Mouse (Mus musculus) kidney, postnatal 36 days (tissue): Measurements from ENCODE around the gene Ppm1a.

ENCODE experiments used
- DNase-seq, 2 experiments: peaks; one replicate each; pipeline ENCODE4 v3.0.0; 2021 to 2022; ENCODE audit warnings: mixed read lengths in 2 of 2

Ppm1a gene

DNA sequence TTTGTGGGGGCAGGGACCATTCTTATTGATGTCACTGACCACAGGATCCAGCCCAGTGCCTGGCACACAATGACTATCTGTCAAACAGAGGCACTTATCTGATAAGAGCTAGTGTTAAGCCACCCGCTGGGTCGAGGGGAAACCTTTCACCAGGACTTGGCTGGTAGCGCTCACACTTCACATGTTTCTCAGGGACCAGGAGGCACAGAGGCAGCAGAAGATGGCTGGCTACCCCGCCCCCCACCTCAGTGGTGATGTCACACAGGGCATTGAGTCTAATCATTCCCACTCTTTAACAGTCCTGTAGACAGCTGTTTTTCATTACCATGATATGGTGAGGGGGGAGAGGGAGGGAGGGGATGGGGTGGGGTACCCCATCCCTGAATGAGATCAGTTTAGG, at the start of gene Ppm1a:
Gene Ppm1a, plus strand, starts transcription at position 370 of the 400 bp plus-strand sequence.
- no peak for DNase-seq

DNA sequence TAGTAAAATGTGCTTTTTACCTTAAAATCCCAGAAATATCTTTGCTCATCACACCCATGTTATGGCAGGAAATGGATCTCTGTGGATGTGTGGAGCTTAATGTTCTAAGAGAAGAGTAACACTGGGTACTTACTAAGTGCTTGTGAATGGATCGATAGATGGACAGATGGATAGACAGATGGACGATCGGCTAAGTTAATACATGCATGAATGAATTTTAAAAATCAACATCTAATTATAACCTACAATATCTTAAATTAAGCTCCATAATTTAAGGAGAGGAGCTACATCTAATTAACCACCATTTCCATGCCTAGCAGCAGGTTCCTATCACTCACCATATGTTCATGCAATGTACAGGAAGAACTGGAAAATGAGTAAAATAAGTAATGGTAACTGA, 47.3 kb upstream of the Ppm1a start:
- DNase-seq: no peak

DNA sequence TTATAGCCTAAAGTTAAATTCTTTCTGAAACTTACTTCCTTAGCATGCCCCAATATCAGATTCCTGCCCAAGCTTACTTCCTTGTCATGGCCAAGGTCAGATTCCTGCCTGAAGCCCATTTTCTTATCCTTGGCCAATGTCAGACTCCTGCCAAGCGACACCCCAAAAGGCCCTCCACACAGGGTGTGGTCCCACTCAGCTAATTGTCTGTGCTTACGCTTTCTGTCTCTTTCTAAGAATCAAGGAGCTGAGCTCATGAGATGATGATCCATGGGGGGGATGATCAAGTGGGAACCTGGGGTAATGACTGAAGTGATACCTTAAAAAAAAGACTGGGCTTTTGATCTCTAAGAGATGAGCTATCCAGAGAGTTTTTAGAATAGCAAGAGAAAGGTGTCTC, 42.4 kb upstream of the Ppm1a start:
- DNase-seq: no peak

DNA sequence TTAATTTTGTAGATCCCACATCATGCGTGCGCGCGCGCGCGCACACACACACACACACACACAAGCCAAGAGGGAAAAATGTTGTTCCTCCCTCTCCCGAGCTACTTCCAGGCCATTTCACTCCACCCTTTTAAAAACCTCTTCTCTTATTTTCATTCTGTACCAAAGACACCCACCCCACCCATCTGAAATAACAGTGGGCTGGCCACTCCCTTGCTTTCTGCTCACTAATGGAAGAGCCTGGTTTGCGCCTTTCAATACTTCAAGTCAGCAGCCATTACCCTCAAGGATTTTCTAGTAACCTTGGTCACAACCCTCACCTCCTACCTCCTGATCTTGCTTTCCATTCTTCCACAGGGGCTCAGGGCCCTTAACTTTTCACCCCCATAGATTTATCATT, 41.4 kb upstream of the Ppm1a start:
- no peak for DNase-seq

DNA sequence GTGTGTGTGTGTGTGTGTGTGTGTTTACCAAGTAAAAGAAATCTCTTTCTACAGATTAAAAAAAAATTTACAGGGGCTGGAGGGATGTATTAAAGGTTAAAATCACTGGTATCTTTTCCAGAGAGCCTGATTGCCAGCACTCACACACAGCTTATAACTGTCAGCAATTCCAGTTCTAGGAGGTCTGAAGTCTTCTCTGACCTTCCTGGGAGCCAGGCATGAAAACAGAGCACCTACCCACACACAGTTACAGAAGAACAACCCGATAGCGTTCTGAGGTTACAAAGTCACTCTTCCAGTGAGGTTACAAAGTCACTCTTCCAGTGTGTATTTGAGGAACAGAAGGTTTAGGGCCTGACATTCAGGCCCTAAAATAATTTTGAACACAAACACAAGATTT, 38.2 kb upstream of the Ppm1a start:
- no peak for DNase-seq

DNA sequence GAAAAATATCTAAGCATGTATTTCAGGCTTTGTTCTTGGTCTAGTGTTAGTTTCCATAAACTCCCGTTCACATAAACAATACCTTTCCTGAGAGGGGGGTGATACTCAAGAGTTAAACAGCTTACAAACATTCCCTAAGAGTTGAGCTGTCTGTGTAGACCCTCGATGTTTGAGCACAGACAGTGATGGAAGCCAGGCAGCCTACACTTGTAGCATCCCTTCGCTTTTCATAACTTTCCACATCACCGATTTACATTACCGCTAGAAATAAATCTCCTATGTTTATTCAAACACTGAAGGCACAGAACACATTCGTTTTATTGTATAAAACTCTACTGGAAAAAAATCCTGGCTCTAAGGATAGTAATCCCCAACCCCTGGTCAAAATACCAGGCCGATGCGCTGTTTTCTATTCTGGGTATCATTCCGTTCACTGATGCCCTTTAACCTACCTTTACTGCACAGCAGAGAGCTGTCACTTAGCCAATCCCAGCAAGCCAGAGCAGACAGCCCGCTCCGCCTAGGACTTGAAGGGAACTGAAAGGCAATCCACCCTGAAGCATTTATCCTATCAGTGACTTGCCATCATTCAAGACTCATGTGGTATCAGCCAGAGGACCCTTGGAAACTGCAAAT, 37.7 kb upstream of the Ppm1a start:
- no peak for DNase-seq

DNA sequence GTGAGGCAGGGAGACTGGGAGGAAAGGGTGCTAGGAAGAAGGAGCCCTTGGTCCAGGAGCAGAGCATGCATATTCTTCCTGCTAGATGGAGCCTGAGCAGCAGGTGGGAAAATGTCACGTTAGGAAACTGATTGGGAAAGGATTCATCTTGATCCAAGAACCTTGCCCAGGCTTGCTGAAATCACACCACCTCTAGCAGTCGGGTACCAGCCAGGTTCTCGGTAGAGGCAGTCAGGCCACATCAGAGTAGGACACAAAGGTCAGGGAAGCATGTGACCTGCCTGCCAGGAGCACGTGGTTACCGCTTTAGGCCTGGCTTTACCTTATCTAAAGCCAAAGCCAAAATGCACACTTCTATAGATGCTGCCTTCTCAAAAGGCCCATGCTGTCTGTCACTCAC, 35.5 kb upstream of the Ppm1a start:
- no peak for DNase-seq

DNA sequence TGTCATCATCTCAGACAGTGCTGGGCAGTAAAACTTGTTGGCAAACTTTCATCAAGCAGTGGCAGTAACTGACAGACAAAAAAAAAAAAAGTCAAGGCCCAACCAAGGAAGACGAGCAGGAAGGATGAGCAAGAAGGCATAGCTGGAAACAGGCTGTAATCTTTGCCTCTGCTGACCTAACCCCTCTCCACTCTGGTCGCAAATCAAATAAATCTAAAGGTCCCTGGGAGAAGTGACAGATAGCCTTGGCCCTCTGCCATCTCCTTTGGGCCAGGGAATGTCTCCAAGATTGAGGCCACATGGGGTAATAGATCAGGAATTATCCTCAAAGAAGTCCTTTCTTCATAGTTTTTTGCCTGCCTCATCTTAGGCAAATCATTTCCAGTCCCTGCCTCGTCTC, 33.3 kb upstream of the Ppm1a start:
- DNase-seq: peak; percentile 26 to 51

DNA sequence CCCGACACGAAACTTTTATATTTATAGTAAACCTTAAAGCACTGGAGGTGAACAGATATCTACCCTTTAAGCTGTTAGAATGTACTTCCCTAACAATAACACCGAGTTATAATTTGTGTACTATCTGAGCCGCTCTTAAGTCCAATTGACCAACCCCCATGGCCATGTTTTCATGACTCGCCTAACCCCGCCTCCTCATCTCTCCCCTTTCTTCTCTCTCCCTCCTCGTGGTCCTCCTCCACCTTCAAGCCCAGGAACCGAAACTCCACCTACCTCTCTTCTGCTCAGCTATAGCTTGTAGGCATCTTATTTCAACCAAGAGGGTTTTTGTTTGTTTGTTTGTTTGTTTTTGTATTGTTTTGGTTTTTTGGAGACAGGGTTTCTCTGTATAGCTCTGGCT, 30.2 kb upstream of the Ppm1a start:
- DNase-seq: no peak

DNA sequence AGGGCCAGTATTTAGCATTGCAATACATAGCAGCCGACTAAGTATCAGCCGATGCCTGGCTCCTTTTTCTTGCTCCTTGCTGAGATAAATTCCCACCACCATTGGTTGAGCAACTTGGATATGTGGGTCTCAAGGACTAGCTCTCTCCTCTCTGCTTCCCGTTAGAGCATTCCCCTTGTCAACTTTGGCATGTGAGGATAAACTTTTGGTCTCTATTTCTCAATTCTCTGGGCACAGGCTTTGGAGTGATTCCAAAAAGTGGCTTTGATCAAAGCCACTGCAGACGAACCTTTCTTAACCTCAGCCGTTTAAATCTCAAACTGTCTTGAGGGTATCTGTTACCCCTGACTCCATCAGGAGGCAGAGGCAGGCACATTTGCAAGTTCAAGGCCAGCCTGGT, 29.6 kb upstream of the Ppm1a start:
- DNase-seq: no peak

DNA sequence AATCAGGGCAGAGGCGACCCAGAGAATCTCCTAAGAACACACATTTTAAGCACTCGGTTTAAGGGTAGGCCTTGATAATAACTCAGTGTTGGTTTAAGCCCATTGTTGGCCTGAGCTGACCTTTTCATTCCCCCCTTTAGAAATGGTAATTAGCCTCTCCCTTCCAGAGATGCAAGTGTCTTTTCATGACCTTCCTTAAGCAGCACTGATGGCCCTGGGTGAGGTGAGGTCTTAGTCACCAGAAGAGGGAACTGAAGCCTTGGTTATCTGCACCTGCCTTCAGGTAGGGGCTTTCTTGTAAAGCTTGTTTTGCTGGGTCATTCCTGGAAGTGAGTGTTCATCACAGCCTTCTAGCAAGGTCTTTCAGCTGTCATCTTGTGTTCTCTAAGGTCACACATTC, 23.1 kb upstream of the Ppm1a start:
- no peak for DNase-seq

DNA sequence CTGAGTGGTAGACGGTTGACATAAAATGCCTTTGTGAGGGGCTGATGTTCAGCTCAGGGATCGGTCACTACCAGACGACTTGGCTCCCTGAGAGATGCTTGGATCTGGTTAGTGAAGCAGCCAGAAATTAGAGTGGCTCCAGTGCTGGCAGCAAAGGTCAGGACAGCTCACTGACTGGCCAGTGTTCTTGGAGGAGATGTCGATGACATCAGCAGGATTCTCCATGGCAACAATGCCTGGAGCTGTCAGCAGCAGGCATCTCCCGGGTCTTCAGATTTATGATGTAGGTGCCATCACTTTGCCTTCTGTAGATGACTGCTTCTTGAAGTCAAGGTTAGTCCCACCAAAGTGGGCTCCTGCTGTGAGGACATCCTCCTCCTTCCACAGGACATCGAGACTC, 16.1 kb upstream of the Ppm1a start:
- DNase-seq: no peak

DNA sequence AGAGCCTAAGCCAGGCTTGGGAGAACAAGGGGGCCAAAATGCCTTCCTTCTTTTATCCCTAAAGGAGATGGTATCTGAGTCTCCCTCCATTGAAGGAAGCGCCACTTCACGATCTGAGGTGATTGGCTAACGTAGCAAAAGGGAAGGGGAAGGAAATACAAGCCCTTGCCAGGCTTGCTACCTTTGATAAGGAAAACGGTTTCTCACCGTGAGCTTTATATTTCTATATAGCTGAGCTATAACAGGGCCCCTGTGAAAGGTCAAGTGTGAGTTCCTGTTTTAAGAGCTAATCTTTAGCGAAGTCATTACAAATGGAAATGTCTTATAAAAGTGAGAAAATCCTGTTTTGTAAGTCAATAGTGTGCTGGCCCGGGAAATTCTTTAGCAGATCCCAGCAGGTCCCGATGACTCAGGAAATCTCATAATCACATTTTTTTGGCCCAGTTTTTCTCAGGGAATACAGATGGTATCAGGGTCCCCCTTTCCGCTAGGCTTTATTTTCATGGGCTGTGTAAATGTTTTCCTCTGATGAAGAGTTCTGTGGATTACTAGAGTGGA, 12.4 kb upstream of the Ppm1a start:
- no peak for DNase-seq

DNA sequence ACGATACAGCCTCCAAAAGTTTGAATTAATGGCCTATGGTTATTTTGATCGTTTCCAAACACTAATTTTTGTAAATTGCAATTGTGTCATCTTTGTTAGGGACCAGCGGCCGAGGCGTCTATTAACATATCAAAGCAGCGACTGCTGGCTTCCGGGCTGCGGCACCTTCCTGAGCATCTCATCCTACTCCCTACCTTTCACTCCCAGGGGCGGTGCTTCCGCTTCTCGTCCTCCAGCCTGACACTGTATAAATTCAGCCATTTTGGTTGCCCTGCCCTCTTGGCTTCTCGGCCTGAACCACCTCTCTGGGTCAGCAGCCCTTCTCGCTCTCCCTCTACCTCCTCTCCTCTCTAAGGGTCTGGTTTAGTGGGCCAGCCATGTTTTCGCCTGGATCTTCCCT, 11.8 kb upstream of the Ppm1a start:
- no peak for DNase-seq

DNA sequence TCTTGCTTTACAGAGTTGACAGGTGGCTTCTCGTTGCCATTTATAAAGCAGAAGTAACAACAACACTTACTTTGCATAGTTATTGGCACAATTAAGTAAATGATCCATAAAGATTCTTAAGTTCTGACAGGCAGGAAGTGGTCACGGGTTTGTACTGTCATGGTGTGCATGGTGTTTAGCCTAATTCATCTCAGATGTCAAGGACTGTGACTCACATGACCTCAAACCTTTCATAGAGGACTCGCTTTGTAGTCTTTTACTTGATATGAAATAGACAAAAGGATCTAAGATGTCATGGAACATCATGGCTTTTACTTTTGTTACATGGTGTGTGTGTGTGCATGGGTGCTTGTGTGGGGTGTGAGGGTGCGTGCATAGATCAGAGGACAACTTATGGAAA, 8.9 kb upstream of the Ppm1a start:
- DNase-seq: no peak

DNA sequence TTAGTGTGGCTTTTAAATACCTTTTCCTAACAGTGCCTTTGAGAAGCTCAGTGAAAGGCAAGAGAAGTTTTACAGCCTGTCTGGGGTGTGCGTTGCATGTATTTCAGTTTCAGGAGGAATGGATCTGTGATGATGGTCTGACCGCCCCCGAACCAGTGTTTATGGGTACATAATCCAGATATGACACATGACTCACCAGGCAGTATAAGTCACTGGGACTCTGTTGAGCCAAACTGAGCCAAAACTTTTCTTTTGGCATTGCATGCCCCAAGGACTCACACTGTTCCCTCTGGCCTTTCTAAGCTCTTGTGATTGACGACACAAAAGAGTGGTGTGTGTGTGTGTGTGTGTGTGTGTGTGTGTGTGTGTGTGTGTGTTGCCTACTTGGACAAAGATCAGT, 8.4 kb upstream of the Ppm1a start:
- DNase-seq: no peak

DNA sequence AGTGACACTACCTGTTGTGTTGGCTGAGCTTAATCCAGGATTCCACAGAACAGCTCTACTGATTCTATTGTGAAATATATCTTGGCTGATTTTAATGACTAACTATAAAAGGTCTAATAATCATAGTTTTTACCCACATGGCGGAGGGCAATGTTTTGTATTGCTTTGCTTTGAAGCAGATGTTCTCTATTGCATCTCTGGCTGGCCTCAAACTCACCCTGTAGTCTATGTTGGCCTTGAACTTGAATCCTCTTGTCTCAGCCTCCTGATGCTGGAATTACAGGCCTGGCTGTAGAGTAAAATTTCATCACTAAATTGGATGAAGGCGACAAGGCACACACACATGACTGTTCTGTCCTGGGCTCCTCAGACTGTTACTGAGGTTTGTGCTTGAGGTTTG, 7.8 kb upstream of the Ppm1a start:
- DNase-seq: no peak

DNA sequence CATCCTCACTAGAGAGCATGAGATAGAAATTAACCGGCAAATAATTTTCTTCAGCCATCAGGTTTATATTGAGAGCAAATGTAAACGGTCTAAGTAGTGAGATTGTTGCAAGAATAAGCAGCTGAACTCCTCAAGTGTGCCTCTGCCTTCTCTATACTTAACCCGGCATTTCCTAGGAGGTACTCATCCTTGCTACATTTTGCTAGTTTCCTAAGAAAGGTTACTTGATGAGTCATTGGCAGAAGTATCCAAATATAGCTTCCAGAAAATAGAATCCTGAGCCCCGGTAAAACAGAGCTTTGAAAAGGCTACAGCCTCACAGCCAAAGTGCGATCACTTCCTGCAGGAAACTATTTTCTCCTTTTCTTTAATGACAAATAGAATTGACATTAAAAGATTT, 7.2 kb upstream of the Ppm1a start:
- no peak for DNase-seq

DNA sequence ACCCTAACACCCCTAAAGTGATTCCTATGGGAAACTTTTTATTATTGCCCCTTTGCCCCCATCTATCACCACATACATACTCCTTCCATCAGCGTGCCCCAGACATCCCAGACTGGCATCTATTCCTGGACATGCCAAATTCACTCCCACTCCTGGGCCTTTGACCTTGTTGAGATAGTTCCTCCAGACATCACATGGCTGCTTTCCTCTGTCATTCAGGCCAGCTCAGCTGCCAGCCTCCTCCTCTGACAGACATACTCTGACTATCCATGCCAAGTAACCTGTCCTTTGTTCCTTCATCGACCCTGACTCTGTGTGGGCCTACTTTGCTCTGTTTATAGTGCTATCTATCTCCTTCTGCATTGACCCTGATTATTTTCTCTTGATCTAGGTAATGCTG, 6.6 kb upstream of the Ppm1a start:
- DNase-seq: no peak

DNA sequence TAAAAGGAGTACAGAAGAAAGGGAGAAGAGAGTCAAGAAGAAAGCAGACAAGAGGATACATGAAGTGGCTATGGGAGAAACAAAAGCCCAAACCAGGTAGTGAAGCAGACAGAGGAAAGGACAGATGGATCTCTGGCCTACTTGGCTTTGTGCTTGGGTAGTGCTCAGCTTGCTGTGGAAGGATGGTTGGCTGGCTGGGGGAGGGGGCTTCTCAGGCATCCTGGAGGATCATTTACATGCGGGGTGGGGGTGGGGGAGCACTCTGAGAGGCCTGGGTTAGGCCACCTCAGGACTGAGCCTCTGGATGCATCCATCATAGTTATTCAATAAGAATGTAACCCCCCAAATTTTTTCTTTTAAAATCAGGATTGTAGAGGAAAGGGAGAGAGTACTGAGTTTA, 341 bp downstream of the Ppm1a start:
- DNase-seq: no peak

DNA sequence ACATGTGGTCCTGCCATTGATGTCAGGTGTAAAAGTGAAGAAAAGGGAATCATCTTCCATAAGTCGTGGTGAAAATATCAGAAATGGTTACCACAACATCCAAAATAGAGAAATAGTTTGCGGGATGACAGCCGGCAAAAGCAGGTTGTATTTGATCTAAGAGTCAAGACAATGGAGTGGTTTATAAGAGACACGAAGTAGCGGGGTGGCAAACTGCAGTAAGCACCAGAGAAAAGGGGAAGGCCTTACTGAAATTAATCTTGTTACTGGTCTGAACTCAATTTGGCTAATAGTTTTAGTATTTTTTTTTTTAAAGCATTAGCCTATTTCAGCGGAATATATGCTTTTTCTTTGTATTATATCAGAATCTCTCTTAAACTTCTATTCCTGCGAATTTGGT, 2.7 kb downstream of the Ppm1a start:
- no peak for DNase-seq

DNA sequence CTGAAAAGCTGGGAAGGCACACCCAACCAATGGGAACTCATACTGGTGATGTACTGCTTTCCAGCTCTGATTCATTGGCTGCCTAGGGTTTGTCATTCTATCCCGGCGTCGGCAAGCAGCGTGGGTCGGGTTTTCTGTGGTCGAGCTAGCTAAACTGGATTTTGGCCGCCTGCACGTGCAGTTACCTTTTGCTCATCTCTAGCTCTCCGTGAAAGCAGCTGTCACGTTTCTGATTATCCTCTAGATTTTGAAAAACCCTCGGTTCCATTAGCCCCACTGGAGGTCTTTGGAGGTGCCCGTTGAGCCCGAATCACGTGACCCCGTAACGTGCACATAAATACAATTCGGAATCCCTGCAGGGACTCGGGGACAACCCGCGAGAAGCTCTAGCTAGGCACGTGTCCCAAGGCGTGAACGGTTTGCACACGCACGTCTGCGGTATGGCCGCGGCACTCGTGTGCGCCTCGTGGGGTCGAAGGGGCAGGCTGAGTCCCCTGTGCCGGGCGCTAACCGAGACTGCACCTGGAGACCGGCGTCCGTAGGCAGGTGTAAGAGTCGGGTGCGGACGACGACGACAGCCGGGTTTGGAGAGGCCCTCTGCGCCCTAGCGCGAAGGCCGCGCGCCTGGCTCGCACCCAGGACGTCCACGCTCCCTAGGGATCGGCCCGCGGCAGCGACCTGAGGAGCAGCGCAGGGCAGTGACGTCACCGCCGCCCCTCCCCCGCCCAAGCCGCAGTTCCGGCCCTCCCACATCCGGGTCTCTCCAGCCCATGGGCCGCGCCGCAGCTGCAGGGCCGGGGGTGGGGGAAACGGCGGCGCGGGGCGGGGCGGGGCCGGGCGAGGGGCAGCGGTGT, 3.3 kb downstream of the Ppm1a start:
- DNase-seq: peak; percentile 94 to 98

DNA sequence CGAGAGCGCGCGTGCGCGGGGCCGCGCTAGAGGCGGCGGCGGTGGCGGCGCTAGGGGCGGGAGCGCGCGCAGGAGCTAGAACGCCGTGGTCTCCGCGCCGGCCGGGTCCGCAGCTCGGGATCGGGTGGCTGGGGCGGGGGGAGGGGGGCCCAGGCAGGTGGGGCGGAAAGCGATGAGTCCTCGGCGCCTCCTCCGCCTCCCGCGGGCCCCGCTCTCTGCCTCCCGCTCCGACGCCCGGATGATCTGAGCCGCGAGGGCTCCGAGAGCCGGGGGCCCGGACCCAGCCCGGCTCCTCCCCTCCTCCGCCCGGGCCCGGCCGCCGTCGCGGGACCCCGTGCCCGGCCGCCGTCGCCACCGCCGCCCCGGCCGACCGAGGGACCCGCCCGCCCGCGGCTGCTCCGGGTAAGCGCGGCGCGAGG, 4.0 kb downstream of the Ppm1a start:
- no peak for DNase-seq

DNA sequence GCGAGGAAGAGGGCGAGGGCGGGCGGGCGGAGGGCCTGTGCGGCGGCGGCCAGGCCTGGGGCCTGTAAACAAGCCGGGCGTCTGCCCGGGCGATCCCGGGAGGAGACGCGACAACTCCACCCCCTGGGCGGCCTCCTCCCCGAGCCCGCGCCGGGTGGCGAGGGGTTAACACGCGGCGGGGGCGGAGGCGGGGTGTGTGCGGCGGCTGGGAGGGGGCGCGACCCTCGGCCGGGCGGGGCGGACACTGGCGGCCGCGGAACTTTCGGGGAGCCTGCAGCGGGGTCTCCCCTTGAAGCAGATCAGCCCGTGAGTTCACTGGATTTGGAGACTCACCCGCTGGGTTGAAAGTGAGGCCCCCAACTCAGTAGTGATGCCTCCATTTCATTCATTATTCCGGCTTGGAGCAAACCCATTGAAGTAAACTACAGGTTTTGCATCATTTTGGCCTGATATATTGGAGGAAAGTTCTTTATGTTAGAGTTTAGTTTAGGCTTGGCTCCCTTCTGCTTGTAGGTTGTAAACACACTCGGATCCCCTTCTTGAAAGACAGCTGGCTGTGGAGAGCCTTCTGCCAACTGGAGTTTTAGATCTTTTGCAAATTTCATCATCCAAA, 4.5 kb downstream of the Ppm1a start:
- DNase-seq: peak; percentile 61 to 79
